In genomic region chr2:153305240-153305639, GRCm38 (mm10) we compare ENCODE assay signal across 10 mouse cellular contexts. TPM values are rescaled to one million over a fixed set of nuclear protein-coding genes. Genes with fewer than 3 reads are reported as not detected.
DNase-seq lines count a peak whose midpoint lies in the region; ATAC-seq and TF ChIP-seq lines count a peak whose summit lies in the region.
"Had no signal": no experiment of that assay in that cellular context is flagged by ENCODE, and none has a peak within 500 bp of the region (broad histone marks: within the 10 kb centered on the region; RNA-seq: fewer than 3 reads in every experiment).

No protein-coding gene starts in this region.

- peak overlapping the region; percentile 33; the same call in 1 of the 2 replicates for H3K27ac ChIP-seq in left cerebral cortex, adult 2 months
- peak overlapping the region; percentile 79 for H3K27ac ChIP-seq in heart, embryonic 11.5 days (ENCODE audit: low read depth, low read length)
- H3K27ac ChIP-seq in neural tube, embryonic 15.5 days (replicated peaks) = peak overlapping the region; percentile 39; the same call in 1 of the 2 replicates
- H3K27ac ChIP-seq: forebrain, embryonic 10.5 days; liver, embryonic 14.5 days had no signal

- peak overlapping the region; percentile 56 for H3K9ac ChIP-seq in heart, embryonic 11.5 days (ENCODE audit: low read depth, low read length)
- no peak overlapping the region for H3K9ac ChIP-seq in neural tube, embryonic 15.5 days (replicated peaks)
- H3K9ac ChIP-seq: liver, embryonic 14.5 days had no signal

- H3K4me1 ChIP-seq in heart, embryonic 11.5 days (ENCODE audit: control insufficient read depth, insufficient read depth, low read length) = peaks cover 3% of the 10 kb centered on the region; the same call in 1 of the 2 replicates
- H3K4me1 ChIP-seq in neural tube, embryonic 15.5 days = peaks cover 16% of the 10 kb centered on the region
- H3K4me1 ChIP-seq: forebrain, embryonic 10.5 days had no signal

- intact Hi-C loops in left cerebral cortex, adult 2 months (cut with DNase I) = loop anchor here (2.0 kb wide), 1 partner anchor 42 kb away; no protein-coding TSS in a partner anchor
- intact Hi-C loops in left cerebral cortex, postnatal 4 days (cut with DNase I) = no loop called here

- DNase-seq in left cerebral cortex, adult 2 months (ENCODE audit: extremely low spot score in 1 of 2, low spot score in 2 of 2) = no peak
- no peak for DNase-seq in left cerebral cortex, postnatal 4 days
- peak; percentile 87 for DNase-seq in adrenal gland, postnatal 14 days
- no peak for DNase-seq in cerebellum, adult 11-12 months
- no peak for DNase-seq in lung, postnatal 25 days (ENCODE audit: low spot score)
- DNase-seq: thymus, postnatal 25 days had no signal

- H3K9me3 ChIP-seq in heart, embryonic 11.5 days (replicated peaks; ENCODE audit: control insufficient read depth, low read length) = no peaks in the 10 kb centered on the region
- H3K9me3 ChIP-seq in neural tube, embryonic 15.5 days (replicated peaks) = no peaks in the 10 kb centered on the region
- H3K9me3 ChIP-seq: forebrain, embryonic 10.5 days had no signal

- no peak for TF ChIP-seq CTCF in left cerebral cortex, adult 2 months (IDR thresholded peaks at IDR 0.05)

- peak overlapping the region; percentile 34; the same call in 1 of the 2 replicates for H3K4me2 ChIP-seq in heart, embryonic 11.5 days
- H3K4me2 ChIP-seq in neural tube, embryonic 15.5 days = no peak overlapping the region

- no peaks in the 10 kb centered on the region for H3K27me3 ChIP-seq in heart, embryonic 11.5 days (ENCODE audit: control insufficient read depth, insufficient read depth, low read length)
- H3K27me3 ChIP-seq in neural tube, embryonic 15.5 days (replicated peaks) = no peaks in the 10 kb centered on the region

- WGBS in heart, embryonic 11.5 days (ENCODE audit: insufficient replicate concordance) = 50% methylated on average over 6 of the region's 6 CpGs
- WGBS in neural tube, embryonic 15.5 days = 61% methylated on average over 6 of the region's 6 CpGs

- H3K36me3 ChIP-seq in heart, embryonic 11.5 days (ENCODE audit: control insufficient read depth, insufficient read depth, low read length) = no peaks in the 10 kb centered on the region
- H3K36me3 ChIP-seq in neural tube, embryonic 15.5 days = no peaks in the 10 kb centered on the region

- no peak overlapping the region for H3K4me3 ChIP-seq in left cerebral cortex, adult 2 months
- H3K4me3 ChIP-seq in heart, embryonic 11.5 days (ENCODE audit: low read depth, low read length) = no peak overlapping the region
- no peak overlapping the region for H3K4me3 ChIP-seq in neural tube, embryonic 15.5 days (replicated peaks)
- H3K4me3 ChIP-seq: forebrain, embryonic 10.5 days had no signal

- ATAC-seq in heart, embryonic 11.5 days (replicated peaks; ENCODE audit: insufficient number of reproducible peaks, low FRiP score, low TSS enrichment) = no peak
- no peak for ATAC-seq in neural tube, embryonic 15.5 days (ENCODE audit: low FRiP score)

RNA-seq across cellular contexts. Expression of gene Kif3b, which starts 14.0 kb away (rescaled TPM):
- total RNA-seq in left cerebral cortex, adult 2 months (2021) = 10 to 100 TPM; 55.7 to 57.3 TPM
- 100 to 1,000 TPM; 109 to 110 TPM for total RNA-seq in left cerebral cortex, postnatal 4 days (2021)
- 22.5 and 24.4 TPM in 2 replicates for total RNA-seq in adrenal gland, postnatal 14 days (2021)
- 3.6 TPM in 2 replicates for polyA plus RNA-seq in heart, embryonic 11.5 days (2014; fragmentation: Nextera tagmentation; extraction: Ambion mirVana)
- polyA plus RNA-seq in neural tube, embryonic 15.5 days (2015; fragmentation: Nextera tagmentation; extraction: Ambion mirVana) = 18.1 and 21.9 TPM in 2 replicates

RNA-seq across cellular contexts. Expression of gene Asxl1, which starts 40.4 kb away (rescaled TPM):
- 10 to 100 TPM; 35.6 to 38.9 TPM for total RNA-seq in left cerebral cortex, adult 2 months (2021)
- 10 to 100 TPM; 53.4 to 53.9 TPM for total RNA-seq in left cerebral cortex, postnatal 4 days (2021)
- total RNA-seq in adrenal gland, postnatal 14 days (2021) = 24.8 and 29.8 TPM in 2 replicates
- 11.9 and 13.8 TPM in 2 replicates for polyA plus RNA-seq in heart, embryonic 11.5 days (2014; fragmentation: Nextera tagmentation; extraction: Ambion mirVana)
- 10.2 and 10.6 TPM in 2 replicates for polyA plus RNA-seq in neural tube, embryonic 15.5 days (2015; fragmentation: Nextera tagmentation; extraction: Ambion mirVana)
